Mouse (Mus musculus) forebrain, embryonic 16.5 days (tissue): ENCODE measurements around the gene Sorbs1. TPM values are rescaled to one million over a fixed set of nuclear protein-coding genes. Genes with fewer than 3 reads are reported as not detected.
A peak's percentile ranks its signal among the peaks of the same experiment; 100 is the strongest.

ENCODE experiments used
- ATAC-seq: fragments of 200-750 bp; cut with Nextera tagmentation; 2 replicates; pipeline ENCODE4 v1.8.0; 2017; ENCODE audit warnings: mild to moderate bottlenecking, moderate library complexity
- H3K27ac ChIP-seq: fragments of 300-500 bp; sonication (generic); 2 replicates; pipeline ENCODE4 v1.5.1; 2014; ENCODE audit warnings: low read length, control low read depth
- H3K27me3 ChIP-seq: fragments of 300-500 bp; sonication (generic); replicated peaks from 2 replicates; pipeline ENCODE4 v1.6.1; 2014; ENCODE audit warnings: low read length; ENCODE audit not compliant: control insufficient read depth, insufficient read depth
- H3K36me3 ChIP-seq: fragments of 300-500 bp; sonication (generic); 2 replicates; pipeline ENCODE4 v1.6.1; 2014; ENCODE audit not compliant: control insufficient read depth, insufficient read depth
- H3K4me1 ChIP-seq: fragments of 300-500 bp; sonication (generic); replicated peaks from 2 replicates; pipeline ENCODE4 v1.6.1; 2014; ENCODE audit warnings: low read length; ENCODE audit not compliant: control insufficient read depth, insufficient read depth
- H3K4me2 ChIP-seq: fragments of 300-500 bp; sonication (generic); 2 replicates; pipeline ENCODE4 v1.6.1; 2014; ENCODE audit warnings: mild to moderate bottlenecking, low read length, control low read depth
- H3K4me3 ChIP-seq: fragments of 300-500 bp; sonication (generic); replicated peaks from 2 replicates; pipeline ENCODE4 v1.5.1; 2014; ENCODE audit warnings: mild to moderate bottlenecking, low read length, control low read depth
- H3K9ac ChIP-seq: fragments of 300-500 bp; sonication (generic); replicated peaks from 2 replicates; pipeline ENCODE4 v1.6.1; 2014; ENCODE audit warnings: low read depth, low read length, control low read depth
- H3K9me3 ChIP-seq: fragments of 300-500 bp; sonication (generic); 2 replicates; pipeline ENCODE4 v1.6.1; 2016; ENCODE audit warnings: low read length; ENCODE audit not compliant: control insufficient read depth
- WGBS: fragments of 180-500 bp; shearing (Covaris S2); extraction: QIAGEN DNeasy Blood & Tissue Kit; methylation state at CpG from one replicate; pipeline ENCODE4 v1.1.7; 2014; 5-methylcytosine and 5-hydroxymethylcytosine counted together
- polyA plus RNA-seq: library from polyadenylated mRNA; unstranded; fragments of >200 nt; fragmentation: Nextera tagmentation; extraction: Ambion mirVana; gene quantifications from 2 replicates; pipeline ENCODE4 v1.2.1, GENCODE M21; 2015

Gene Sorbs1
- polyA plus RNA-seq, 1 experiment from 2014 or later = 128 TPM

- no peaks in the 10 kb centered on the region for H3K9me3 ChIP-seq
- no peak overlapping the region for H3K4me3 ChIP-seq
- H3K27me3 ChIP-seq = no peaks in the 10 kb centered on the region
- H3K9ac ChIP-seq = no peak overlapping the region
- H3K4me2 ChIP-seq = no peak overlapping the region
- peaks cover 32% of the 10 kb centered on the region for H3K4me1 ChIP-seq
- peak overlapping the region; percentile 86; the same call in 1 of the 2 replicates for H3K27ac ChIP-seq
- WGBS = 79% methylated on average over 4 of the region's 4 CpGs
- no peak for ATAC-seq
- no peaks in the 10 kb centered on the region for H3K36me3 ChIP-seq
These were observed 103.1 kb downstream of the Sorbs1 start for GRCm38 (mm10) chr19:40410511-40410910.

- Histone ChIP-seq H3K9me3 (no peaks in the 10 kb centered on the region), H3K27me3 (no peaks in the 10 kb centered on the region), H3K9ac (no peak overlapping the region), H3K4me3 (no peak overlapping the region), H3K36me3 (no peaks in the 10 kb centered on the region), H3K4me1 (peaks cover 32% of the 10 kb centered on the region), H3K27ac (no peak overlapping the region), H3K4me2 (no peak overlapping the region)
- 57% methylated on average over 9 of the region's 9 CpGs for WGBS
- peak; percentile 34 for ATAC-seq
These were observed 103.5 kb downstream of the Sorbs1 start for GRCm38 (mm10) chr19:40410109-40410508.

- WGBS = 66% methylated on average over 11 of the region's 11 CpGs
- no peak for ATAC-seq
- Histone ChIP-seq H3K36me3 (no peaks in the 10 kb centered on the region), H3K9ac (no peak overlapping the region), H3K4me3 (no peak overlapping the region), H3K4me2 (no peak overlapping the region), H3K9me3 (no peaks in the 10 kb centered on the region), H3K4me1 (peaks cover 32% of the 10 kb centered on the region), H3K27ac (peak overlapping the region; percentile 32; the same call in 1 of the 2 replicates), H3K27me3 (no peaks in the 10 kb centered on the region)
These were observed 104.0 kb downstream of the Sorbs1 start for GRCm38 (mm10) chr19:40409500-40410035.

GRCm38 (mm10) chr19:40407186-40407585 lies 106.4 kb downstream of the Sorbs1 start:
- no peak overlapping the region for H3K27ac ChIP-seq
- peaks cover 26% of the 10 kb centered on the region for H3K4me1 ChIP-seq
- H3K9me3 ChIP-seq = no peaks in the 10 kb centered on the region
- no peaks in the 10 kb centered on the region for H3K36me3 ChIP-seq
- H3K4me2 ChIP-seq = no peak overlapping the region
- H3K27me3 ChIP-seq = no peaks in the 10 kb centered on the region
- H3K9ac ChIP-seq = no peak overlapping the region
- no peak overlapping the region for H3K4me3 ChIP-seq
- ATAC-seq = no peak
- WGBS = 86% methylated on average over 2 of the region's 2 CpGs

- Histone ChIP-seq H3K27me3 (no peaks in the 10 kb centered on the region), H3K4me1 (peaks cover 21% of the 10 kb centered on the region), H3K36me3 (no peaks in the 10 kb centered on the region), H3K4me3 (no peak overlapping the region), H3K4me2 (no peak overlapping the region), H3K9me3 (no peaks in the 10 kb centered on the region), H3K9ac (no peak overlapping the region), H3K27ac (no peak overlapping the region)
- ATAC-seq = no peak
- 95% methylated on average over 8 of the region's 8 CpGs for WGBS
These were observed 106.9 kb downstream of the Sorbs1 start for GRCm38 (mm10) chr19:40406661-40407060.

GRCm38 (mm10) chr19:40405808-40406207 lies 107.8 kb downstream of the Sorbs1 start:
- Histone ChIP-seq H3K27ac (no peak overlapping the region), H3K4me1 (peaks cover 13% of the 10 kb centered on the region), H3K4me2 (no peak overlapping the region), H3K36me3 (no peaks in the 10 kb centered on the region), H3K9me3 (no peaks in the 10 kb centered on the region), H3K4me3 (no peak overlapping the region), H3K27me3 (no peaks in the 10 kb centered on the region), H3K9ac (no peak overlapping the region)
- no peak for ATAC-seq
- WGBS = 71% methylated on average over 11 of the region's 11 CpGs

- H3K4me2 ChIP-seq = no peak overlapping the region
- H3K4me1 ChIP-seq = peaks cover 2% of the 10 kb centered on the region
- no peaks in the 10 kb centered on the region for H3K36me3 ChIP-seq
- no peak overlapping the region for H3K9ac ChIP-seq
- H3K27me3 ChIP-seq = no peaks in the 10 kb centered on the region
- no peak for ATAC-seq
- WGBS = 77% methylated on average over 2 of the region's 2 CpGs
- no peak overlapping the region for H3K4me3 ChIP-seq
- H3K9me3 ChIP-seq = no peaks in the 10 kb centered on the region
- H3K27ac ChIP-seq = no peak overlapping the region
These were observed 109.0 kb downstream of the Sorbs1 start for GRCm38 (mm10) chr19:40404582-40404981.

GRCm38 (mm10) chr19:40403999-40404398 lies 109.6 kb downstream of the Sorbs1 start:
- Histone ChIP-seq H3K4me2 (no peak overlapping the region), H3K9me3 (no peaks in the 10 kb centered on the region), H3K4me3 (no peak overlapping the region), H3K36me3 (no peaks in the 10 kb centered on the region), H3K27ac (no peak overlapping the region), H3K9ac (no peak overlapping the region), H3K27me3 (no peaks in the 10 kb centered on the region), H3K4me1 (no peaks in the 10 kb centered on the region)
- 92% methylated on average over 4 of the region's 4 CpGs for WGBS
- ATAC-seq = no peak

- WGBS = 86% methylated on average over 15 of the region's 15 CpGs
- no peak overlapping the region for H3K9ac ChIP-seq
These were observed 111.2 kb downstream of the Sorbs1 start for GRCm38 (mm10) chr19:40402155-40402963.

More at GRCm38 (mm10) chr19:40402155-40402963, 111.2 kb downstream of the Sorbs1 start:
- Histone ChIP-seq H3K4me1 (no peaks in the 10 kb centered on the region), H3K27ac (no peak overlapping the region), H3K9me3 (no peaks in the 10 kb centered on the region), H3K4me2 (no peak overlapping the region), H3K4me3 (no peak overlapping the region), H3K27me3 (no peaks in the 10 kb centered on the region), H3K36me3 (no peaks in the 10 kb centered on the region)
- ATAC-seq = no peak
